Mouse (Mus musculus) embryonic stem cell, embryonic (primary cell): ENCODE results near the gene Map3k7cl.

Source experiments
- CTCF ChIA-PET, 4 experiments: fragments of 300-600 bp in 2 of 4; fragments of 350-600 bp in 2 of 4; sonication (Branson Sonifier 250); formaldehyde crosslinking; loops; one replicate each; lab custom pipeline; 2022; ENCODE audit warnings: inconsistent platforms in 2 of 4; lab: Charles Lee
- POLR2A ChIA-PET, 4 experiments: fragments of 300-600 bp in 2 of 4; fragments of 350-600 bp in 2 of 4; sonication (Branson Sonifier 250); formaldehyde crosslinking; loops; one replicate each; lab custom pipeline; 2022; ENCODE audit warnings: antibody characterized with exemption in 4 of 4, inconsistent platforms in 1 of 4; lab: Charles Lee

Gene Map3k7cl

DNA sequence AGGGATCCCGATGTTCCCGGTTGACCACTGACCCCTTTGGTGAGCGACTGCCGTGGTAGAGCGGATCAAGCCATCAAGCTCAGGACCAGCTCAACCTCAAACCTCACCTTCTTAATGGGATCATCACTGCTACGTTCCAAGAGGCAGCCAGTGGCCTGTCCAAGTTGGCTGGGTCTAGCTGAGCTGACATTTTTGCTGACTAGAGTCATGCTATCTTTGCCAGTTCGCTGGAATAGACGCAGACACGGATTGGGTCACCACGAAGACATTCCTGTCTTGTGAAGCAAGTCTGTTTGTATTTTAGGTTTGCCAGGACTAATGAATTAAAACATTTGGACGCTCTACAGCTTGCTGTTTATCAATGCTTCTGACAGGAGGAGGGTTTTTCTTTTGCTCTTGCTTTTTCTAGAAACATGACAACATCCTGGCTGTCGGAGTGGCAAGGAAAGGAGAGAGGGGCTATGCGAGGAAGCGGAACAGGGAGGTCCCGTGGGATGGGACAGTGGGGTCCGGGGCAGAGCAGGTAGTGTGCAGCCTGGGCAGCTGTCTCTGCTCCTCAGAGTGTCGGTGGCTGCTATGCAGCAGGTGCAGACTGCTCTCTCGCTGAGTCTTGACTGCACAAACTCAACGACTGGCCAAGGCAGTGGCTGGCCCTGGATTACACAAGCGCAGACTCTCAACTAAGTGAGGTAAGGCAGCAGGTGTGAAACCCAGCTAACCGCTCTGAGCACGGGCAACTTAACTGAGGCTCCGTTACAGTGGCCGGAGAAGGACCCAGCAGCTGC lies at the start of gene Map3k7cl:
Gene Map3k7cl (plus strand): TSS at position 424 of the 785 bp plus-strand sequence.
- ChIA-PET POLR2A (no interaction called here), CTCF (interaction anchor here (0.5 to 0.8 kb wide), 5 partner anchors 23 to 673 kb away, joined by 3 to 4 read pairs (median 3); no protein-coding TSS in a partner anchor)

DNA sequence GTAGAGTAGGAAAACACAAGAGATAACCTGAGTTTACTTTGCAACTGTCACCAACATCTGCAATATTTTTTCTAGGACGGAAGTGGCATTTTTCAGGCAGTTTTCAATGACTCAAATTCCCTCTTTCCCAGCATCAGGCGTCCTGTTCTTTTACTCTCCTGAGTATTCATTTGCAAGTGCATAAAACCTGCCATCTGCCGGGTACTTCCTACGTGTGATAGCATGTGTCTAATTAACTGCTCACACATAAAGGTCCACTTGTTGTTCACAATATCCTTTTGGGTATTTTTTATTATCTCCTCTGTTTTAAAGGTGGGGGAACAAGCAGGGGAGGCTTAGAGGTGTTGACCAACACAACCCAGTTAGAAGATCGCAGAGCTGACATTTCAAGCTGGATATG lies 41.4 kb upstream of the Map3k7cl start:
- CTCF ChIA-PET, result no interaction called here
- POLR2A ChIA-PET, result interaction anchor here in 1 of 4 experiments (1.5 kb wide), 1 partner anchor 16 kb away, joined by 4 read pairs; the partner anchor contains the start of gene Cct8

DNA sequence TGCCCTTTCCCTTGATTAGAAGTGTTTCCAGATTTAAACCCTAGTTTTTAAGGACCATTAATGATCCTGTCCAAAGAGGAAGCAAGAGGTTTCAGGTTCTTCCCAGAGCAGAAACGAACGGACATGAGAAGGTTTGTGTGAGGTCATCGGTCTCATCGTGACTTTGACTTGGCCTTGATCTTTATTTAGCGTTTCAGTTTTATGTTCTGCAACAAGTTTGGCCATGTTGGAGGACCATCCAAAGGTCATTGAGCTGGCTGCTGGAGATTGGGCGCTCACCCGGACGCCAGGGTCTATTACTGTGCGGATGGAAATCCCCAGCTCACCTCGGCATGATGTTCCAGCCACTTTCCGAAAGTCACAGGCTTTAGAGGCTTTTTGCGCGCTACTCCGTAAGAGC lies 40.8 kb upstream of the Map3k7cl start:
- ChIA-PET CTCF (interaction anchor here in 1 of 4 experiments (0.7 kb wide), 1 partner anchor 222 kb away, joined by 4 read pairs; no protein-coding TSS in a partner anchor), POLR2A (interaction anchor here in 2 of 4 experiments (1.1 to 1.5 kb wide), 2 partner anchors 16 to 241 kb away, joined by 3 to 4 read pairs; partner anchors contain the start of gene Cct8 (in 1 of the 2))

DNA sequence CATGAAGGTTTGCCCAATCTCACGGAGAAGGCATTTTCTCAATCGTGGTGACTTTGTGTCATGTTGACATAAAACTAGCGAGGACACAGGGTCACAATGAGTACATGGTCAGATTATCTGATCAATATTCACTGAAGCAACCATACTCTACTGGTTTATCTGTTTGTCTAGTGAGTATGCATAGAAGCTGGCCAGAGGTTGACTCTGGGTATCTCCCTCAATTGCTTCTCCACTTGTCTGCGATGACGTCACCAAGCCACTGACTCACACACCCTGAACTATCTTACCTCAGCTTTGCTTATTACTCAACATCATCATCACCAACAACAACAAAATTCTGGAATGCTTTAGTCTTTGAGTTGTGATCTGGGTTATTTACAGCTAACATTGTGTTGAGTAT lies 28.9 kb upstream of the Map3k7cl start:
- ChIA-PET CTCF (no interaction called here), POLR2A (no interaction called here)

DNA sequence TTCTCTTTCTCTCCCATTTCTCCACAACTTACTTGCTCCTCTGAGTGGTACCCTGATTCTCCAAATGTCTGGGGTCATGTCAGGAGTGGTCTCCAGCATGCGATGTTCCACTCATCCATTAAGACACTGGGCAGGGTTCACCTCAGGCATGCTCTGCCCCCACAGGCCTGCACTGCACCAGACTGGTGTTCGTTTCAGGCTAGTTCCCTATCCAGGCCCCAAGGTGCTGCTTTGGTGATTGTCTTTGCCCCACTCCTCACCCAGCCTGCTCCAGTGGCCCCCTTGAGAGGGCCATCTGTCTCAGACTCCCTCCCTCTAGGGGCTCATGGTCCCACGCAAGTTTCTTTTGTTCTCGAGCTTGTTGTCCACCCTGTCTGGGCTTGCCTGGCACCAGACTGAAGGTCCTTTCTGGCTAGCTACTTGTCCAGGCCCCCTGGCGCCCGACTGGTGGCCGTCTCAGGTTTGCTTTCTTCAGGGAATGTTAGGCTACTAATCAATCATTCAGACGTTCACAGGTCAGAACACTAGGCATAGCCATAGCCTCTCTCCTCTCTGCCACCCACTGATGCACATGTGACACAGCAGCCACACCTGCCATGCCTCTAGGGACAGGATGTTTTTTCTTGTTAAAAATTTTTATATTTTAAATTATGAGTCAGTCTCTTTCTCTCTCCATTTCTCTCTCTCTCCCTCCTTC lies 25.4 kb upstream of the Map3k7cl start:
- ChIA-PET CTCF (no interaction called here), POLR2A (interaction anchor here in 1 of 4 experiments (0.5 kb wide), 1 partner anchor 146 kb away, joined by 5 read pairs; no protein-coding TSS in a partner anchor)

DNA sequence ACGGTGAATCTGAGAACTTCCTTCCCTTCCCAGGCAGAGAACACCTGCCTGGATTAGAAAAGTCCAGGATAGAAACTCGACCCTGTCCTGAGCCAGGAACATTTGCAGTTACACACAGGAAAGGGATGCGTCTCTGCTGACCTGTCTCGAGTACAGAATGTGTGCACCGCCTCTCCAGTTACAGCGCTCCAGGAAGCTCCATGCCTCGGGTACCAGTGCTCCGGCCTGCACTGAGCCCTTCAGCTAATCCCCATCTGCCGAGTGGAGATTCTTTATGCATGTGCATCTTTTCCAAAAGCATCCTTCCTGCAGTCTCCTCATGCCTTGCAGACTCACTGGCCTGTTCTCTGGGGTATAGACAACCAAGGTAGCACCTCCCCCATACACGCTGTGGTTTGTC lies 24.4 kb upstream of the Map3k7cl start:
- POLR2A ChIA-PET, result interaction anchor here in 1 of 4 experiments (0.7 kb wide), 1 partner anchor 170 kb away, joined by 3 read pairs; the partner anchor contains the start of gene Bach1
- CTCF ChIA-PET, result no interaction called here

DNA sequence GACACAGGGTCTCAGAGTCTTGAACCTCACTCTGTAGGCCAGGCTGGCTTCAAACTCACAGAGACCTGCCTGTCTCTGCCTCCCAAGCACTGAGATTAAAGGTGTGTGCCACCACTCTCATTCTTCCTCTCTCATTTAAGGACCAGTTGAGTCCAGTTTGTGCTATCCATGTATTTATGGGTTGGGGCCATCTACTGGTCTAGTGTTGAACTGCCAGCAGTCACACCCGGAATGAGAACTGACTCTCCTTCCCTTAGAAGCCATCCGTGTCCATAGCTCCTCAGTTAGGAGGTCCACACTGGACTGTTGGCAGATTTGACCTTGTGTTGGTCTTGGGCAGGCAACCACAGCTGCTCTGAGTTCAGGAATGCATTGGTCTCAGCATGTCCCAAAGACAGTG lies 4.8 kb upstream of the Map3k7cl start:
- POLR2A ChIA-PET, result interaction anchor here in 1 of 4 experiments (1.0 kb wide), 1 partner anchor 22 kb away, joined by 3 read pairs; no protein-coding TSS in a partner anchor
- CTCF ChIA-PET, result interaction anchor here in 2 of 4 experiments (0.5 to 0.7 kb wide), 2 partner anchors 42 to 190 kb away, joined by 3 to 4 read pairs; no protein-coding TSS in a partner anchor

DNA sequence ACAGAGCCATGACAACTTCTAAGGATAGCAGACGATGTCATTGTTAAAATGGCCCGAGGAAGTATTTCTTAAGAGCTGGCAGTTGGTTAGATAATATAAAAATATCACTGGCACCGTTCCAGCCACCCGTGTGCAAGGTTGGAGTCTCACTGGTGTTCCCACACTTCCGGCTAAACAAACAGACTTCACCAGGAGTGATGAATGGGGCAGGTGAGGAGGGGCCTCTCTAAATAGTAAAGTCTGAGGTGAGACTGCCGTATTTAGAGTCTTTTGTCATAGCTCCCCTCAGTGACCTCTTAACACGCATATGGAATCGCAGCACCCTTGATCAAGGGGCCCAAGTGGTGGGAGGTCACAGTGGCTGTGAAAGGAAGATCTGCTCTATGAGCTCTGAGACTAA lies 3.2 kb downstream of the Map3k7cl start:
- ChIA-PET CTCF (interaction anchor here in 1 of 4 experiments (0.5 kb wide), 1 partner anchor 49 kb away, joined by 4 read pairs; no protein-coding TSS in a partner anchor), POLR2A (no interaction called here)

DNA sequence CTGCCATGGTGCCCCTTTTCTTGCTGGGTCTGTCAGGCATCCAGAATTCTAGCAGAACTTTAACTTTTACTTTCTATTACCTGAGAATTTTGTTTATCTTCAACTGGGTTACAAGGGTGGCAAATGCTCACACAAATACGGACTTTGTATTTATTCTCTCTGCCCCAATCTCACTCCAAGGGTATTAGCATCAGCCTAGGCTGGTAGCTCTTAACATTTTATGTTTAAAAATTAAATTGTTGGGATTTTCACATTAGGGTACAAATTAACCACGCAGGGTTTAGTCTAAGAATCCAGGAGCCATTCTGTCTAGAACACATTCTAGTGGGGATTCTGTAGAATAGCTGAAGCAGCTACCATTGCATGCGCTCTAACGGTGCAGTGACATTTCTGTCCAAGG lies 8.4 kb downstream of the Map3k7cl start:
- ChIA-PET POLR2A (no interaction called here), CTCF (interaction anchor here in 1 of 4 experiments (0.7 kb wide), 1 partner anchor 38 kb away, joined by 3 read pairs; no protein-coding TSS in a partner anchor)

DNA sequence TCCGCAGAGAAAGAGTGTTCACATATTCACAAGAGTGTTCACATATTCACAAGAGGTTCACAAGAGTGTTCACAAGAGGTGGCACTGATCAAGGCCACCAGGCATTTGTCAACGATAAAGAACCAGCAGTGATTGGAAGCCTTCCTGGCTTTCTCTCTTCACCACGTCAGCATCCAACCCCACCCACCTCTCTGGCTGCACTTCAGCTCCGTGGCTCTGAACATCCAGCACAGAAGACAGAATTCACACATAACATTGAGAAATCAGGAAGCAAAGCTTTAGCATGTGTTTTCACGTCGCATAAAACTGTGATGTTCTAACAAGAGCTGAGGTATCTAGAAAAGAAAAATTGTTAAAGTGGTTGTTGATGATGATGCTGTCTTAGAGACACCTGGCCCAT lies 10.4 kb downstream of the Map3k7cl start:
- ChIA-PET POLR2A (no interaction called here), CTCF (no interaction called here)

DNA sequence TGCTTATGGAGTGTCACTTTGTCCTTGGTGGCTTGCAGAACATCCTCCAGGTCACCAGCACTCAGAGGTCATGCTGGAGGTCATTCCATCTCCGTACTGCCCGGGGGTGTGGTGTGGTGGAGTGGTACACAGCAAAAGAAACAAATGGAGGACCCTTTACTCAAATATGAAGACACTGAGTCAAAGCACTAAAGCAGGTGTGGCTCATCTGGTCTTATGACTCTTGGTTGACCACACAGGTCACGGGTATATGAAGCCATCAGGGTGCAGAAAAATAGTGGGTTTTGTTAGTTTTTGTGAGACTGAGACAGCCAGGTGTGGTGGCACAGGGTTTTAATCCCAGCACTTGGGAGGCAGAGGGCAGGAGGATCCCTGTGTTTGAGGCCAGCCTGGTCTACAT lies 11.4 kb downstream of the Map3k7cl start:
- ChIA-PET POLR2A (no interaction called here), CTCF (no interaction called here)

DNA sequence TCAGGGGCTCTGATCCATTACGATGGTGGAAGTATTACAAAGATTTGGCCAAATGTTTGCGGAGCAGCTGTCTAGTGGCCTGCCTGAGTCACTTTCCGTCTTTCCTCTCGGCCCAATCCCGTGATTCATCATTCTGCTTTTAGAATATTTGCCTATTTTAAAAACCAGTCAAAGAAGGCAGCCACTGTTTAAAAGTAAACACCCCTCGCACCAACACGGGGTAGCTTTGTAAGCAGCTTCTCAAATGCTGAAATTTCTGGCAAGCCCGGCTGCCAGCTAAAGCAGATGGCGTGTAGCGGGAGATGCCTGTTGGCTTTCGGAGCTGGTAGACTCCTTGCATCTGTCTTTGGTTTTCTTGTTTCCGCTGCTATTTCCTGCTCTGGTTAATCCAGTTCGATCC lies 14.4 kb downstream of the Map3k7cl start:
- ChIA-PET POLR2A (interaction anchor here in 1 of 4 experiments (0.9 to 1.4 kb wide), 2 partner anchors 43 to 210 kb away, joined by 3 read pairs; no protein-coding TSS in a partner anchor), CTCF (no interaction called here)

DNA sequence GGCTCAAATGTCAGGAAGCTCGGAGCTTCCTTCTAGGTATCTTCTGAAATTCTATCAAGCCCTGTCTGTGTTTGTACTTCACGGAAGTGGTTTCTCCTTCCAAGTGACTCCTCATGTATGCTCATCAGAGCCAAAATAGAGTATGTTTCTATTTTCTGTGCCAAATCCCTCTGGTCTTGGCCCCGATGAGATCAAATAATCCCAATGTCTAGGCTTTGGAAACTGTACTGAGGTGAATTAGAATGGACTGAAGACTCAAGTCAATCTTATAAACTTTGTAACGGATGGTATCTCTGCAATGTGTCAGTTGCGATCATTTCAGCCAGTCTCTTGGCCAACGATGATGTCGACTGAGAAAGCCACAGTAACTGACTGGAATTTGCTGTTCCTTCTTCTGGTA lies 15.1 kb downstream of the Map3k7cl start:
- ChIA-PET CTCF (no interaction called here), POLR2A (interaction anchor here in 1 of 4 experiments (0.9 to 1.4 kb wide), 2 partner anchors 42 to 209 kb away, joined by 3 read pairs; no protein-coding TSS in a partner anchor)

DNA sequence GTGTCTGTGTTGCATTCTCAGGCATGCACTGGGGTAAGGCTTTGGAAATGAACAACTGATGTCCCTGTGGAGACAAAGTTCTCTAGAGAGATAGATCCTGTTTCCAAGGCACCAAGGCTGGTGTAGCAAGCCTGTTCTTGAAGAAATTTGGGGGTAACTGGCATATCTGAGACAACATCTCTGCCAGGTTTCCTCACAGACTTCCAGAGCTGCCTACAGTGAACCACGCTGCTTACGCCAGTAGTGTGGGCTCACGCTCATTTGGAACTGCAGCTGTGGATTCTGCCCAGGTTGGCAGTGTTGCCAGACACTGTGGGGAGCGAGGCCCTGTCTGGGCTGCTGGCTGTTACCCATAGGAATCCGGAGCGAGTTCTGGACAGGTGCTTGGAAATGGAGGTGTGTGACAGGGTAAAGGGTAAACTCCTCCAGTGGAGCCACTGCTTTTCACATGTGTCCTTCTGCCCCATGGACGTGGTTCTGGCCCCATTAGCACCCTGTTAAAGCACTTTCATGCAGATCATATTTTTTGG lies 16.5 kb downstream of the Map3k7cl start:
- ChIA-PET CTCF (no interaction called here), POLR2A (interaction anchor here in 1 of 4 experiments (1.2 kb wide), 1 partner anchor 21 kb away, joined by 3 read pairs; no protein-coding TSS in a partner anchor)

DNA sequence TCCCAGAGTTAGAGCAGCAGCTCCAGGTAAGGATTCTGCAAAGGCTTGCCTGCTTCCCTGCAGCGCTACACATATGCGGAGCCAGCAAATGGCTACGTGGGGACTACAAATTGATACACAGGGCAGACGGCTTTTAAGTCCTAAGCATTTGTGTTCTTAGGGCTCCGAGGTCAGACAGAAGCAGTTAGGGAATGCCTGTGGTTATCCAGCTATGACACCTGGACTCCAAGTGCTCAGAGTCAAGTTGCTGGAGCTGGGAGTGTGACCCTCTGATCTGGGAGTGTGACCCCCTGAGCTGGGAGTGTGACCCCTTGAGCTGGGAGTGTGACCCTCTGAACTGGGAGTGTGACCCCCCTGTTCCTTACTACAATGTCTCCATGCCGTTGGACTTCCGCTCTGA lies 17.2 kb downstream of the Map3k7cl start:
- CTCF ChIA-PET, result no interaction called here
- POLR2A ChIA-PET, result interaction anchor here in 1 of 4 experiments (1.2 kb wide), 2 partner anchors 12 to 22 kb away, joined by 3 read pairs; no protein-coding TSS in a partner anchor

DNA sequence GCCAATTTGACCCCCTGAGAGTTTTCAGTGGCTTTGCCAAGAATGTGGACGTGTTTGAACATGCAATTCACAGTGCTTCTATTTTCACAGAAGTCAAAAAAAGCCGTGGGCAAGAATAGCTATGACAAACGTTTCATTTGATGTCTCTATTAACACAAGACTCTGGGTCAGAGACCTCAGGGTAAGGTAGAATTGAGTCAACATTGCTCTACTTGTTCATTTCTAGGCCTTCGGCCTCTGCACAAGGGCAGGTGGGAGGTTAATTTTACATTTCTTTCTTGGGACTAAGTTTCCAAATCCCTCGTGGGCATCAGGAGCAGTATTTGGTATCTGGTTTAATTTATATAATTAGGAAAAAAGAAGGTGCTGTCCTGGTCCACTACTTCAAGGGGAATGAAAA lies 20.3 kb downstream of the Map3k7cl start:
- POLR2A ChIA-PET, result interaction anchor here in 1 of 4 experiments (0.6 to 1.6 kb wide), 3 partner anchors 14 to 37 kb away, joined by 3 to 4 read pairs (median 4); no protein-coding TSS in a partner anchor
- CTCF ChIA-PET, result interaction anchor here in 1 of 4 experiments (0.6 kb wide), 1 partner anchor 1288 kb away, joined by 8 read pairs; no protein-coding TSS in a partner anchor

DNA sequence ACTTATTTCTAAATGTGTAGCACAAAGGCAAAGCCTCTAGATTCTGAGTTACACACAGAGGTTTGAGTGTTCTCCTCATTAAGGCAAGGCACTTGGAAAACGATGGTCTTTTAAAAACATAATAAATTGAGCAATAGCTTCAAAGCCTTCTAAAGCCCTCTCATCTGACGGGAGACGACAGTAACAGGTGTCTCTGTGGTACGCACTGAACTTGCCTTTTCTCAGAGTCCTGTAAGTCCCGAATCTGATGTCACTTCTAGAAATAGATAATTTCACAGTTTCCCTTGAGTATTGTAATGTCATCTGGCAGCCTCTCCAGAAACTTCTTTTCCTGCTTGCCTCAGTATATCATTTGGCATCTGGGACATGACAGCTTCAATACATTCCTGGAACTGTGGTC lies 21.0 kb downstream of the Map3k7cl start:
- ChIA-PET POLR2A (interaction anchor here in 1 of 4 experiments (1.6 kb wide), 1 partner anchor 37 kb away, joined by 4 read pairs; no protein-coding TSS in a partner anchor), CTCF (interaction anchor here in 1 of 4 experiments (0.6 kb wide), 1 partner anchor 1289 kb away, joined by 8 read pairs; no protein-coding TSS in a partner anchor)

DNA sequence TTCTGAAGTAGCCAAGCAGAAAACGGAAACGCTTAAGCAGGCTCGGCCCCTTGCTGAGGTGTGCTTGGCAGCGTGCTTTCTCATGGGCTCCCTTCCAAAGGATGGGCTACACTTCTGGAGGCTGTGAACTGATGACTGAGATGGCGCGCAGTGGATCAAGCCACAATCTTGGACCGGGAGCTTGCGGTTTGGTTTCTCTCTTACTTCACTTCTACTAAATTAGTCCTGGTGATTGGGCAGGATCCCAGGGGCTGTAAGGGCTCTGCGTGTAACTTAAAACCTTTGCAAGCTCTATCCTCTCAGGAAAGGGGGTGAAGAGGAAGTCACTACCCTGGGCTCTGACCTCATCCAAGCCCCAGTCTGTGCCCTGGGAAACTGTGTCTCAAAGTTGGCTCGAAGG lies 22.5 kb downstream of the Map3k7cl start:
- ChIA-PET CTCF (interaction anchor here in 1 of 4 experiments (1.2 kb wide), 1 partner anchor 22 kb away, joined by 3 read pairs; the partner anchor contains the start of gene Map3k7cl), POLR2A (interaction anchor here in 3 of 4 experiments (0.6 to 0.8 kb wide), 4 partner anchors 19 to 181 kb away, joined by 3 to 7 read pairs (median 4); partner anchors contain the start of gene Bach1 (in 1 of the 3))
